Mouse (Mus musculus): Measurements from ENCODE around the gene Tmem236. TPM values are rescaled to one million over a fixed set of nuclear protein-coding genes. Genes with fewer than 3 reads are reported as not detected.
A peak's percentile ranks its signal among the peaks of the same experiment; 100 is the strongest.

The Tmem236 gene
- total and polyA plus RNA-seq, 2 experiments from 2014 or later, result 0.05 to 0.22 TPM

GRCm38 (mm10) chr2:14229979-14230378 is 55.7 kb downstream of the Tmem236 start:
- TF ChIP-seq CTCF (IDR thresholded peaks at IDR 0.05), result no peak
- H3K27me3 ChIP-seq (ENCODE audit: insufficient read depth, low read length), result no peaks in the 10 kb centered on the region
- WGBS, result 93% methylated on average over 14 of the region's 14 CpGs
- no peak overlapping the region for H3K9ac ChIP-seq (replicated peaks; ENCODE audit: low read length, poor library complexity, severe bottlenecking)
- no peaks in the 10 kb centered on the region for H3K9me3 ChIP-seq (ENCODE audit: low read length)
- H3K36me3 ChIP-seq (ENCODE audit: insufficient read depth, low read length), result no peaks in the 10 kb centered on the region
- H3K4me3 ChIP-seq (ENCODE audit: low read depth, low read length), result no peak overlapping the region
- no peak overlapping the region for H3K4me2 ChIP-seq (ENCODE audit: low read depth, low read length, poor library complexity, severe bottlenecking)
- H3K4me1 ChIP-seq (ENCODE audit: insufficient read depth, low read length), result no peaks in the 10 kb centered on the region
- no peak overlapping the region for H3K27ac ChIP-seq (ENCODE audit: low read depth, low read length)
- DNase-seq (ENCODE audit: low spot score) (no peak), ATAC-seq (ENCODE audit: low FRiP score) (no peak)

GRCm38 (mm10) chr2:14232897-14233296 is 58.6 kb downstream of the Tmem236 start:
- DNase-seq (ENCODE audit: low spot score), result no peak
- Histone ChIP-seq H3K36me3 (ENCODE audit: insufficient read depth, low read length) (no peaks in the 10 kb centered on the region), H3K27me3 (ENCODE audit: insufficient read depth, low read length) (no peaks in the 10 kb centered on the region), H3K4me1 (ENCODE audit: insufficient read depth, low read length) (no peaks in the 10 kb centered on the region), H3K9me3 (ENCODE audit: low read length) (no peaks in the 10 kb centered on the region), H3K9ac (replicated peaks; ENCODE audit: low read length, poor library complexity, severe bottlenecking) (no peak overlapping the region), H3K27ac (ENCODE audit: low read depth, low read length) (no peak overlapping the region), H3K4me2 (ENCODE audit: low read depth, low read length, poor library complexity, severe bottlenecking) (no peak overlapping the region), H3K4me3 (ENCODE audit: low read depth, low read length) (no peak overlapping the region)
- WGBS, result 90% methylated on average over 1 of the region's 1 CpGs
- no peak for ATAC-seq (ENCODE audit: low FRiP score)
- no peak for TF ChIP-seq CTCF (IDR thresholded peaks at IDR 0.05)

- Histone ChIP-seq H3K27me3 (ENCODE audit: insufficient read depth, low read length) (no peaks in the 10 kb centered on the region), H3K4me2 (ENCODE audit: low read depth, low read length, poor library complexity, severe bottlenecking) (no peak overlapping the region), H3K9me3 (ENCODE audit: low read length) (no peaks in the 10 kb centered on the region), H3K9ac (replicated peaks; ENCODE audit: low read length, poor library complexity, severe bottlenecking) (no peak overlapping the region), H3K4me1 (ENCODE audit: insufficient read depth, low read length) (no peaks in the 10 kb centered on the region), H3K4me3 (ENCODE audit: low read depth, low read length) (no peak overlapping the region), H3K36me3 (ENCODE audit: insufficient read depth, low read length) (no peaks in the 10 kb centered on the region), H3K27ac (ENCODE audit: low read depth, low read length) (no peak overlapping the region)
- ATAC-seq (ENCODE audit: low FRiP score) (no peak), DNase-seq (ENCODE audit: low spot score) (no peak)
- 84% methylated on average over 2 of the region's 2 CpGs for WGBS
- TF ChIP-seq CTCF (IDR thresholded peaks at IDR 0.05), result no peak
These were observed 59.7 kb downstream of the Tmem236 start for GRCm38 (mm10) chr2:14233983-14234382.

GRCm38 (mm10) chr2:14235319-14235718 is 61.0 kb downstream of the Tmem236 start:
- Histone ChIP-seq H3K9ac (replicated peaks; ENCODE audit: low read length, poor library complexity, severe bottlenecking) (no peak overlapping the region), H3K4me2 (ENCODE audit: low read depth, low read length, poor library complexity, severe bottlenecking) (no peak overlapping the region), H3K27ac (ENCODE audit: low read depth, low read length) (no peak overlapping the region), H3K4me1 (ENCODE audit: insufficient read depth, low read length) (no peaks in the 10 kb centered on the region), H3K9me3 (ENCODE audit: low read length) (no peaks in the 10 kb centered on the region), H3K4me3 (ENCODE audit: low read depth, low read length) (no peak overlapping the region), H3K27me3 (ENCODE audit: insufficient read depth, low read length) (no peaks in the 10 kb centered on the region), H3K36me3 (ENCODE audit: insufficient read depth, low read length) (no peaks in the 10 kb centered on the region)
- WGBS, result 93% methylated on average over 5 of the region's 5 CpGs
- ATAC-seq (ENCODE audit: low FRiP score) (no peak), DNase-seq (ENCODE audit: low spot score) (no peak)
- TF ChIP-seq CTCF (IDR thresholded peaks at IDR 0.05), result no peak

- Histone ChIP-seq H3K9me3 (ENCODE audit: low read length) (no peaks in the 10 kb centered on the region), H3K4me2 (ENCODE audit: low read depth, low read length, poor library complexity, severe bottlenecking) (no peak overlapping the region), H3K4me1 (ENCODE audit: insufficient read depth, low read length) (no peaks in the 10 kb centered on the region), H3K36me3 (ENCODE audit: insufficient read depth, low read length) (no peaks in the 10 kb centered on the region), H3K4me3 (ENCODE audit: low read depth, low read length) (no peak overlapping the region), H3K9ac (replicated peaks; ENCODE audit: low read length, poor library complexity, severe bottlenecking) (no peak overlapping the region), H3K27me3 (ENCODE audit: insufficient read depth, low read length) (no peaks in the 10 kb centered on the region), H3K27ac (ENCODE audit: low read depth, low read length) (no peak overlapping the region)
- no peak for ATAC-seq (ENCODE audit: low FRiP score)
- no peak for DNase-seq (ENCODE audit: low spot score)
- TF ChIP-seq CTCF (IDR thresholded peaks at IDR 0.05), result no peak
- 81% methylated on average over 4 of the region's 4 CpGs for WGBS
These were observed 62.6 kb downstream of the Tmem236 start for GRCm38 (mm10) chr2:14236920-14237319.

GRCm38 (mm10) chr2:14237723-14238122 is 63.4 kb downstream of the Tmem236 start:
- no peak for TF ChIP-seq CTCF (IDR thresholded peaks at IDR 0.05)
- no peak overlapping the region for H3K27ac ChIP-seq (ENCODE audit: low read depth, low read length)
- H3K36me3 ChIP-seq (ENCODE audit: insufficient read depth, low read length), result no peaks in the 10 kb centered on the region
- WGBS, result 45% methylated on average over 4 of the region's 4 CpGs
- no peak overlapping the region for H3K4me3 ChIP-seq (ENCODE audit: low read depth, low read length)
- no peaks in the 10 kb centered on the region for H3K4me1 ChIP-seq (ENCODE audit: insufficient read depth, low read length)
- H3K27me3 ChIP-seq (ENCODE audit: insufficient read depth, low read length), result no peaks in the 10 kb centered on the region
- H3K9me3 ChIP-seq (ENCODE audit: low read length), result no peaks in the 10 kb centered on the region
- DNase-seq (ENCODE audit: low spot score) (peak; percentile 6), ATAC-seq (ENCODE audit: low FRiP score) (no peak)
- no peak overlapping the region for H3K4me2 ChIP-seq (ENCODE audit: low read depth, low read length, poor library complexity, severe bottlenecking)
- no peak overlapping the region for H3K9ac ChIP-seq (replicated peaks; ENCODE audit: low read length, poor library complexity, severe bottlenecking)

Measured in midbrain, postnatal 0 days (tissue).